Mouse (Mus musculus): Measurements from ENCODE around the gene Dnaaf3.
A peak's percentile ranks its signal among the peaks of the same experiment; 100 is the strongest.

Dnaaf3 gene

DNA sequence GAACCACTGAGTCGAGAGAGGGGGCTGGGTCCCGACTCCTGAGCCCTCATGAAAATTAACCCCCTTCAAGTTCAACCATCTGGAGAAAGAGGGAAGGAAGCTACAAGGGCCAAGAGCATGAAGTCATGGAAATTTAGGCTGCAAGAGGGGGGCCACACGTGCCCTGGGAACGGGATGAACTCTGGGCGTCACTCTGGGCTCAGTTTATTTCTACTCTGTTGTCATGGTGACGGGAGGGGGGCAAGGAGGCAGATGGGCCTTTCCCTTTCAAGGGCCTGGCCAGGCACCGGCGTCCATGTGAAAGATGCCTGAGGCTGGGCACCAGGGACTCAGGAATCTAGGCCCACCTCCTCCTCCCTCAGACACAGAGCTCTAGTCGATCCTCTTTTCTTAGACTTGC lies 34.0 kb downstream of the Dnaaf3 start:
- no peak for DNase-seq (ENCODE audit: low spot score)

GRCm38 (mm10) chr7:4497271-4497903 lies 34.9 kb downstream of the Dnaaf3 start:
- no peak for DNase-seq (ENCODE audit: low spot score)

GRCm38 (mm10) chr7:4496468-4496867 lies 35.8 kb downstream of the Dnaaf3 start:
- DNase-seq (ENCODE audit: low spot score) = no peak

DNA sequence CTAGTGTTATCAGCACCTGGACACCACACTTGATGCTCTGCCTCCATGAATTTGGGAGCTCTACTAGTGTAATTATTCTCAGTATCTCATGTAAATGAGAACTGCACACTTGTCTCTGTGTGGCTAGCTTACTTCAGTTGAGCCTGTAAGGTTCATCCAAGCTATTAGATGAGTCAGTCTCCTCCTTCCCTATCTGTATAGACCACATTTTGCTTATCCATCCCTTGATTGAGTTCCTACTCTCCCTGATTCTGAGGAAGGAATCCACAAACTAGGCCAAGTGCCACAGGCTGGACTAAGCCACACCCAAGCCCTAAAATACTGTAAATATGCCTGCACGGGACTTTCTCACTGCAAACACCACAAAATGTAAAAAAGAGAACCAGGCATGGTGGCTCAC lies 38.3 kb downstream of the Dnaaf3 start:
- no peak for DNase-seq (ENCODE audit: low spot score)

DNA sequence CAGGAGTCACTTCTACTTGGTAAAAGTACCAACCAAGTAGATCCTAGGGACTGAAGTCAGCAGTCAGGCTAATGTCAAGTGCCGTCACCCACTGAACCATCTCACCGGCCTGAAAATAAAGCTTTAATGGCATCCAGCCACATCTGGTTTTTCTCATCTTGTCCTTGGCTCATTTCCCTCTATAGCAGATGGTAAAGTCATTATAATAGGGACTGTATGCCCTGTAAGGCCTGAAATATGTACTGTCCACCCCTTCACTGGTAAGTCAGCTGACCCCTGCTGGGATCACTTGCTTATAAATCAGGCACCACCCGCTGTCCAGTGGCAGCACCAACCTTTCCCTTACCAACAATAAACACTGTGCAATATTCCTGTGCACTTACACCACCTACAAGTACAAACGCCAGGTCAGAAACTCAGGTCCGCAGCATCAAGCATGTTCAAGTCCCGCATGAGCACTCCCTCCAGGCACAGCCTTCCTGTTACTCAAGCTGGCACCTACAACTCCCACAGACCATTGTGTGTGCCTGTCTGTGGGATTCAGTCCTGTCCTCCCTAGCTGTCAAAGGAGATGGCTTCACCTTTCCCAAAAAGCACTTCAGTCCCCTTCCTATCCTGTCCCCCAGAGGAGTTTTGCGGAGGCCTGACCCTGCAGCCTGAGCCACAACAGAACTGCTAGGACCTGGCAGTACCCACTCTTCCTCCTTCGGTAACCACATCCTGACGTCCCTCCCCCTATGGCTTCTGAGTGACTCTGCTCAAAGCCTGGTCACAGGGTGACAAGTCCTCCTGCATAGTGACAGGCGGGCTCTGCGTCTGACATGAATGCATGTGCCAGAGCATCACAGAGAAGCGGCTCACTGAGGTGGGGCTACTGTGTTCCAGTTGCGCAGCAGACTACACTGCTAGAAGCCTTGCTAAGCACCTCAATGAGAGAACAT lies 39.7 kb downstream of the Dnaaf3 start:
- no peak for DNase-seq (ENCODE audit: low spot score)

DNA sequence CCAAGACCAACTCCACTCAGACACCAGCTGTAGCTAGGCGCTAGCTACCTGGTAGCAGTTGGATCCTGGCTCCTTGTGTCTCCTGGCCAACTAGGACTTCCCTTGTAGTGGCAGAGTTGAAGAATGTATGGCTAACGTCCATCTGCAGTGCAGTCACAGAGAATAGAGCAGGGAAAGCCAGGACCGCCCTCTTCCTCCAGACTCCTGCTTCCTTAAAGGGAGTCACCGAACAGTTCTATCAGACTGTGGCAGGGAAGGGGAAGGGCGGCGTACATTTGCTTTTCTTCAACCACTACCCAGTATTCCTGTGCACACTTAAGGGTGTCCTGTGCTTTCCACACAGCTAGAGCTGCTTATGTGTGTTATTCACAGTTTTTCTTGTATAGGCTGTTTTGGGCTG lies 40.9 kb downstream of the Dnaaf3 start:
- no peak for DNase-seq (ENCODE audit: low spot score)

DNA sequence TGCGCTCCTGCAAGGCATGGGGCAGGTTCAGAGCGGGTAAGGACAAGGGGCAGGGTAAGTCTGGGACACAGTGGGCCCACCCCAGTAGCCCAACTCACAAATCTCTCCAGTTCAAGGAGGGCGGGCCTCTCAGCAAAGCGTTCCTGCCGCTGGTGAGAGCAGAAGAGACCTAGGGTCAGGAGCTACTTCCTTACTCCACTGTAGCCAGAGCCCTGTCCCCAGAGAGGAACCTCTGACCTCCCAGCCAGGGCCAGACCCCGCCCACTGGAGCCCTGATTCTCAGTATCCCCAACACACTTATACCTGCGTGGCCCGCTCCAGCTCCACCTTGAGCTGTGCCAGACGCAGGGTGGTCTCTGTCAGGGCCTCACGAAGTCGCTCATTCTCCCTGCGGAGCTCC lies 50.0 kb downstream of the Dnaaf3 start:
- no peak for DNase-seq (ENCODE audit: low spot score)

GRCm38 (mm10) chr7:4479674-4480073 lies 52.6 kb downstream of the Dnaaf3 start:
- no peak for DNase-seq (ENCODE audit: low spot score)

GRCm38 (mm10) chr7:4478796-4479291 lies 53.4 kb downstream of the Dnaaf3 start:
- DNase-seq (ENCODE audit: low spot score) = no peak

DNA sequence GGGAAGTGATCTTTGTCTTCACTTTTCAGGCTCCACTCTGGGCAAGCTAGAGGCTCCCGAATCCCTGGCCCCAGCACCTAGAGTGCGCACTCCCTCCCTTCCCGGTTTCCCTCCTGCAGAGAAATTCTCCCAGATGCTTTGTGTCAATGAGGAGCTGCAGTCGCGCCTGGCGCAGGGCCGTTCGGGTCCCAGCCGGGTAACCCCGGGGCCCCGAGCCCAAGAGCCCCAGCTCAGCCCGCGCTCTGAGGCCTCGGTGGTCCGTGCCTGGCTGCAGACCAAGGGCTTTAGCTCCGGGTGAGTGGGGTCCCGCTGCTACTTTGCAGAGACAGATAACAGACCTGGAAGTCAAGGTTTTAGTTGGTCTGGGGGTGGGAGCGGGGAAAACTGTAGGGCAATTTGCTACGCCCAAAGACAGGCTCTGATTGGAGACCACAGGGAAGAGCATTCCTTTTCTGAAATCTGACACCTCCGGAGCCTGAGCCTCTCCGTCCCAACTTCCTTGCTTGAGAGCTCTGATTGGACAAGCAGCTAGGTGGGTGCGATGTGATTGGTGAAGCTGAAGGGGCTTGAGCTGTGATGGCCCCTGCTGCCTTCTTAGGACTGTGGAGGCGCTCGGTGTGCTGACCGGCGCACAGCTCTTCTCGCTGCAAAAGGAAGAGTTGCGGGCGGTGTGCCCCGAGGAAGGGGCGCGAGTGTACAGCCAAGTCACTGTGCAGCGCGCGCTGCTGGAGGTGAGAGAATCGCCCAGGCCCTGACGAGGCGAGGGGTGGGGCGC lies 54.0 kb downstream of the Dnaaf3 start:
- peak; percentile 86 for DNase-seq (ENCODE audit: low spot score)

DNA sequence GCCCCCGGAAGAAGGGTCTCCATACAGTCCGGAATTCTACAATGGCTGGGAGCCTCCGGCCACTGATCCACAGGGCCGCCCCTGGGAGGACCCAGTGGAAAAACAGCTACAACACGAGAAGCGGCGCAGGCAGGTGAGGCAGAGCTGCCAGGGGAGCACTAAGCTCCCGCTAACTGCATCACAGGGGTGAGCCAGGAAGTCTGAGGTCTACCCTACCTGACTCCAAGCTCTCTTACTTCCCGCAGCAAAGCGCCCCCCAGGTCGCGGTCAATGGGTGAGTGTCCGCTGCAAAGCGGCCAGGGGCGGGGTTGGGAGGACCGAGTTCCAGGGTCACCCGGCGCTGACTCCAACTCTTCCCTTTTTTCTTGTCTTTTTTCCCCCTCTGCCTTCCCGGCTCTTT lies 58.3 kb downstream of the Dnaaf3 start:
- no peak for DNase-seq (ENCODE audit: low spot score)
